24 mouse cellular contexts compared by ENCODE assay signal in the genomic region with DNA sequence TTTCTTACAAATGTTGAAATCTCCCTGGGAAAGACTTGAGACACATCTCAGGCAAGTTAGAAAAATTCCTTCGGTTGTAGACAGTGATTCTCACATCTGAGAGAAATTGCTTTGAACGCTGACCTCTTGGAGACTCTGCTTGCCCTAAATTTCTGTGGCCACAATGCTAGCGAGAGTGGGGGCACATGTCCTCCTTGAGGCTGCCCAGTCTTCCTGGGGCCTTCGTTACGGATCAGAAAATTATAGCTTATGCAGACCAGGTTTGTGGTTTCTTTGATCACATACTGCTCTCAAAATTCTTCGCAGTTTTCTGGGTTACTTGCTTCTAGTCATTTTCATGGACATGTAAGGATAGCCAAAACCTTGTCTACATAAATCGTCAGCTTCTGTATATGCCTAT. TPM values are rescaled to one million over a fixed set of nuclear protein-coding genes. Genes with fewer than 3 reads are reported as not detected.
DNase-seq lines count a peak whose midpoint lies in the region; ATAC-seq lines count a peak whose summit lies in the region.
"Had no signal": no experiment of that assay in that cellular context is flagged by ENCODE, and none has a peak within 500 bp of the region (broad histone marks: within the 10 kb centered on the region; RNA-seq: fewer than 3 reads in every experiment).

No protein-coding gene starts in this region.

- DNase-seq in embryonic facial prominence, embryonic 14.5 days (ENCODE audit: low spot score), result no peak
- DNase-seq in embryonic facial prominence, embryonic 10.5 days (ENCODE audit: low spot score), result no peak
- peak; percentile 54 for DNase-seq in heart, adult 11 months
- no peak for DNase-seq in heart, adult 18-20 months
- no peak for DNase-seq in midbrain, embryonic 10.5 days (ENCODE audit: low spot score)
- DNase-seq: adrenal gland, adult 2 months; adrenal gland, adult 8-10 months; adrenal gland, postnatal 10 days; adrenal gland, postnatal 14 days; adrenal gland, postnatal 25 days; adrenal gland, postnatal 36 days; B cell, adult 2 months; cerebellum, adult 11 months; cerebellum, adult 11-12 months; cerebellum, adult 18-20 months had no signal

- H3K27me3 ChIP-seq in embryonic facial prominence, embryonic 14.5 days (replicated peaks; ENCODE audit: control insufficient read depth, insufficient read depth, low read length), result no peaks in the 10 kb centered on the region
- H3K27me3 ChIP-seq in embryonic facial prominence, embryonic 10.5 days (replicated peaks; ENCODE audit: low read depth, poor library complexity, severe bottlenecking), result no peaks in the 10 kb centered on the region
- no peaks in the 10 kb centered on the region for H3K27me3 ChIP-seq in embryonic facial prominence, embryonic 15.5 days
- H3K27me3 ChIP-seq in midbrain, embryonic 10.5 days (ENCODE audit: low read depth, poor library complexity, severe bottlenecking), result no peaks in the 10 kb centered on the region
- H3K27me3 ChIP-seq: CH12.LX had no signal

- no peaks in the 10 kb centered on the region for H3K9me3 ChIP-seq in embryonic facial prominence, embryonic 14.5 days (ENCODE audit: control insufficient read depth, low read length)
- no peaks in the 10 kb centered on the region for H3K9me3 ChIP-seq in embryonic facial prominence, embryonic 10.5 days
- H3K9me3 ChIP-seq in embryonic facial prominence, embryonic 15.5 days (replicated peaks), result no peaks in the 10 kb centered on the region
- H3K9me3 ChIP-seq in midbrain, embryonic 10.5 days (replicated peaks), result no peaks in the 10 kb centered on the region

- no peaks in the 10 kb centered on the region; the same call in 1 of the 2 replicates for H3K4me1 ChIP-seq in embryonic facial prominence, embryonic 14.5 days (ENCODE audit: control insufficient read depth, insufficient read depth, low read length)
- no peaks in the 10 kb centered on the region for H3K4me1 ChIP-seq in embryonic facial prominence, embryonic 10.5 days
- H3K4me1 ChIP-seq in embryonic facial prominence, embryonic 15.5 days, result no peaks in the 10 kb centered on the region
- no peaks in the 10 kb centered on the region for H3K4me1 ChIP-seq in midbrain, embryonic 10.5 days

- no peak overlapping the region for H3K27ac ChIP-seq in embryonic facial prominence, embryonic 14.5 days (replicated peaks; ENCODE audit: low read depth, low read length)
- H3K27ac ChIP-seq in embryonic facial prominence, embryonic 10.5 days (replicated peaks), result no peak overlapping the region
- H3K27ac ChIP-seq in embryonic facial prominence, embryonic 15.5 days (replicated peaks), result no peak overlapping the region
- H3K27ac ChIP-seq in midbrain, embryonic 10.5 days (replicated peaks), result no peak overlapping the region

- no peaks in the 10 kb centered on the region for H3K36me3 ChIP-seq in embryonic facial prominence, embryonic 14.5 days (ENCODE audit: control insufficient read depth, insufficient read depth, low read length)
- H3K36me3 ChIP-seq in embryonic facial prominence, embryonic 10.5 days (replicated peaks), result no peaks in the 10 kb centered on the region
- H3K36me3 ChIP-seq in embryonic facial prominence, embryonic 15.5 days, result no peaks in the 10 kb centered on the region
- no peaks in the 10 kb centered on the region for H3K36me3 ChIP-seq in midbrain, embryonic 10.5 days
- H3K36me3 ChIP-seq: G1E had no signal

- peak; percentile 30; the same call in 1 of the 2 replicates for ATAC-seq in embryonic facial prominence, embryonic 14.5 days (ENCODE audit: low read depth)
- ATAC-seq in embryonic facial prominence, embryonic 15.5 days (ENCODE audit: insufficient number of reproducible peaks, low FRiP score, low TSS enrichment, low read depth), result peak; percentile 75
- ATAC-seq: activated CD4-positive, CD25-positive, alpha-beta regulatory T cell, adult 4 months; CD4-positive, CD25-positive, alpha-beta regulatory T cell, adult 4 months; Patski had no signal

- WGBS in embryonic facial prominence, embryonic 14.5 days, result 58% methylated on average over 7 of the region's 7 CpGs
- WGBS in embryonic facial prominence, embryonic 10.5 days, result 86% methylated on average over 7 of the region's 7 CpGs
- WGBS in embryonic facial prominence, embryonic 15.5 days, result 42% methylated on average over 7 of the region's 7 CpGs
- WGBS in midbrain, embryonic 10.5 days, result 85% methylated on average over 7 of the region's 7 CpGs

- no peak overlapping the region for H3K4me3 ChIP-seq in embryonic facial prominence, embryonic 14.5 days (ENCODE audit: low read depth, low read length)
- H3K4me3 ChIP-seq in embryonic facial prominence, embryonic 10.5 days, result no peak overlapping the region
- H3K4me3 ChIP-seq in embryonic facial prominence, embryonic 15.5 days (replicated peaks), result no peak overlapping the region
- H3K4me3 ChIP-seq in midbrain, embryonic 10.5 days, result no peak overlapping the region

- H3K4me2 ChIP-seq in embryonic facial prominence, embryonic 14.5 days (ENCODE audit: low read depth, low read length), result no peak overlapping the region
- no peak overlapping the region for H3K4me2 ChIP-seq in embryonic facial prominence, embryonic 15.5 days (replicated peaks)

- H3K9ac ChIP-seq in embryonic facial prominence, embryonic 14.5 days (ENCODE audit: low read depth, low read length), result no peak overlapping the region
- no peak overlapping the region for H3K9ac ChIP-seq in embryonic facial prominence, embryonic 15.5 days

RNA-seq across cellular contexts. Expression of a gene that starts 53.8 kb away (rescaled TPM):
- polyA plus RNA-seq in embryonic facial prominence, embryonic 14.5 days (2014; fragmentation: Nextera tagmentation; extraction: Ambion mirVana), result 2.3 and 3.1 TPM in 2 replicates
- polyA plus RNA-seq in embryonic facial prominence, embryonic 10.5 days (2016; fragmentation: Nextera tagmentation; extraction: Ambion mirVana), result 0.09 TPM in 2 replicates
- under 1 TPM in 1 of 2 experiments, not detected in 1; 0.13 TPM for total RNA-seq in heart, adult 18-20 months (2021)
- polyA plus RNA-seq in embryonic facial prominence, embryonic 15.5 days (2015; fragmentation: Nextera tagmentation; extraction: Ambion mirVana), result 2.5 and 2.7 TPM in 2 replicates
- polyA plus RNA-seq in midbrain, embryonic 10.5 days (2016; fragmentation: Nextera tagmentation; extraction: Ambion mirVana), result 0.10 TPM in 1 of 2 replicates, not detected in the other
- total RNA-seq: adrenal gland, adult 18-20 months; adrenal gland, adult 2 months; adrenal gland, adult 8-10 months; adrenal gland, postnatal 14 days; adrenal gland, postnatal 25 days; adrenal gland, postnatal 4 days; G1E; MEL had no signal
- polyA plus RNA-seq: adrenal gland, adult 2 months; G1E; Patski had no signal
